Mouse (Mus musculus) MN1 (cell line): ENCODE measurements around the gene Rbm5.

Experiments used
- DNase-seq: peaks from one replicate; pipeline ENCODE4 v3.0.0-alpha.2; 2016; ENCODE audit warnings: low spot score

Gene Rbm5

GRCm38 (mm10) chr9:107770374-107771290, at the start of gene Rbm5:
Gene Rbm5 (minus strand): TSS chr9:107770996.
- DNase-seq = peak; percentile 94

- no peak for DNase-seq
Measured at GRCm38 (mm10) chr9:107812132-107812531, 41.3 kb upstream of the Rbm5 start.

- no peak for DNase-seq
Measured at GRCm38 (mm10) chr9:107810985-107811384, 40.2 kb upstream of the Rbm5 start.

- DNase-seq = no peak
Measured at GRCm38 (mm10) chr9:107791714-107792113, 20.9 kb upstream of the Rbm5 start.

- DNase-seq = no peak
Measured at GRCm38 (mm10) chr9:107782536-107783203, 11.9 kb upstream of the Rbm5 start.

- DNase-seq = no peak
Measured at GRCm38 (mm10) chr9:107776809-107777208, 6.0 kb upstream of the Rbm5 start.

- DNase-seq = no peak
Measured at GRCm38 (mm10) chr9:107774411-107774810, 3.6 kb upstream of the Rbm5 start.

GRCm38 (mm10) chr9:107771782-107772181, 986 bp upstream of the Rbm5 start:
- no peak for DNase-seq

- DNase-seq = peak; percentile 15
Measured at GRCm38 (mm10) chr9:107770037-107770373, 791 bp downstream of the Rbm5 start.

GRCm38 (mm10) chr9:107769445-107770000, 1.3 kb downstream of the Rbm5 start:
- peak; percentile 25 for DNase-seq

GRCm38 (mm10) chr9:107768851-107769250, 1.9 kb downstream of the Rbm5 start:
- no peak for DNase-seq

GRCm38 (mm10) chr9:107759593-107759992, 11.2 kb downstream of the Rbm5 start:
- no peak for DNase-seq

GRCm38 (mm10) chr9:107750378-107750777, 20.4 kb downstream of the Rbm5 start:
- DNase-seq = no peak

- DNase-seq = no peak
Measured at GRCm38 (mm10) chr9:107748063-107748462, 22.7 kb downstream of the Rbm5 start.

GRCm38 (mm10) chr9:107747310-107747709, 23.5 kb downstream of the Rbm5 start:
- DNase-seq = no peak

- DNase-seq = no peak
Measured at GRCm38 (mm10) chr9:107746679-107747078, 24.1 kb downstream of the Rbm5 start.

- no peak for DNase-seq
Measured at GRCm38 (mm10) chr9:107744061-107744460, 26.7 kb downstream of the Rbm5 start.

- peak; percentile 57 for DNase-seq
Measured at GRCm38 (mm10) chr9:107738841-107739202, 32.0 kb downstream of the Rbm5 start.

GRCm38 (mm10) chr9:107738020-107738840, 32.6 kb downstream of the Rbm5 start:
- DNase-seq = peak; percentile 81

- DNase-seq = peak; percentile 63
Measured at GRCm38 (mm10) chr9:107736185-107736485, 34.7 kb downstream of the Rbm5 start.

- DNase-seq = no peak
Measured at GRCm38 (mm10) chr9:107735356-107736184, 35.2 kb downstream of the Rbm5 start.
